Mouse (Mus musculus): ENCODE data around the gene Gnao1. TPM values are rescaled to one million over a fixed set of nuclear protein-coding genes. Genes with fewer than 3 reads are reported as not detected.

Gnao1 gene
- polyA plus RNA-seq, 1 experiment from 2014 or later: 2.8 TPM

DNA sequence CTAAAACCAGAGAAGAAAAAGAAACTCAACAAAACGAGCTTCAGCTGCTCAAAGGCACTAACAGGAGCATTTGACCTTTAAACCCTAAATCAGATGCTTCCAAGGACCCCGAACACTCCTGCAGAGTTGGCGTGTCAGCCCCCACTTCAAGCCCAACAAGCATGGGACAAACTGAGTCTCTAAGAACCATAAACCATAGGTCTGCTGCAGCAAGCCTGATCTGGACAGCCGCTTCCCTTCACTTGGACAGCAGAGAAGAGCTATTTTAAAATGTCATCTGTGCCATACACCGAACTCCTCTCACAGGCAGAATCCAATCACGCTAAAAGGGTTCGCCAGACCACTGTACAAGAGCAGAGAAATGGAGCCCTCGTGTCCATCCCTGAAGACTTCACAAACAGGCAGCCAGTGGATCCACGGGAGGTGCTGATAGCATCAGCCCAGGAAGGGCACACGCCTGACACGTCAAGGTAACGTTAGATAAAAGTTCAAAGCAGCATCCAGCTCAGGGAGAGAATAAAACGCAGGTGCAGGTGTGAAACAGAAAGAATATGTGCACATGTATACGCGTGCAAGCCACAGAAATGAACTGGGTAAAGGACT, 199.6 kb downstream of the Gnao1 start:
- no peak overlapping the region for H3K4me3 ChIP-seq (ENCODE audit: low read length)
- no peak for ATAC-seq (ENCODE audit: low FRiP score, low TSS enrichment)
- no peaks in the 10 kb centered on the region for H3K9me3 ChIP-seq (ENCODE audit: low read length)
- H3K27me3 ChIP-seq (ENCODE audit: insufficient read depth, low read length): no peaks in the 10 kb centered on the region
- H3K4me2 ChIP-seq (replicated peaks; ENCODE audit: low read depth, low read length): no peak overlapping the region
- H3K27ac ChIP-seq (ENCODE audit: low read length): no peak overlapping the region
- WGBS: 48% methylated on average over 15 of the region's 15 CpGs
- H3K4me1 ChIP-seq (ENCODE audit: insufficient read depth, low read length): peaks cover 31% of the 10 kb centered on the region
- H3K9ac ChIP-seq (replicated peaks; ENCODE audit: low read length): no peak overlapping the region
- 0 out of 2 replicates have a peak, but pooled peaks cover 6% of the 10 kb centered on the region for H3K36me3 ChIP-seq (ENCODE audit: insufficient read depth, low read length)

GRCm38 (mm10) chr8:94010101-94010705, 200.4 kb downstream of the Gnao1 start:
- no peaks in the 10 kb centered on the region for H3K27me3 ChIP-seq (ENCODE audit: insufficient read depth, low read length)
- H3K27ac ChIP-seq (ENCODE audit: low read length): no peak overlapping the region
- no peaks in the 10 kb centered on the region for H3K9me3 ChIP-seq (ENCODE audit: low read length)
- ATAC-seq (ENCODE audit: low FRiP score, low TSS enrichment): no peak
- H3K4me2 ChIP-seq (replicated peaks; ENCODE audit: low read depth, low read length): no peak overlapping the region; the same call in 1 of the 2 replicates
- 70% methylated on average over 2 of the region's 2 CpGs for WGBS
- H3K4me3 ChIP-seq (ENCODE audit: low read length): no peak overlapping the region
- 0 out of 2 replicates have a peak, but pooled peaks cover 2% of the 10 kb centered on the region for H3K36me3 ChIP-seq (ENCODE audit: insufficient read depth, low read length)
- peaks cover 31% of the 10 kb centered on the region for H3K4me1 ChIP-seq (ENCODE audit: insufficient read depth, low read length)
- no peak overlapping the region for H3K9ac ChIP-seq (replicated peaks; ENCODE audit: low read length)

DNA sequence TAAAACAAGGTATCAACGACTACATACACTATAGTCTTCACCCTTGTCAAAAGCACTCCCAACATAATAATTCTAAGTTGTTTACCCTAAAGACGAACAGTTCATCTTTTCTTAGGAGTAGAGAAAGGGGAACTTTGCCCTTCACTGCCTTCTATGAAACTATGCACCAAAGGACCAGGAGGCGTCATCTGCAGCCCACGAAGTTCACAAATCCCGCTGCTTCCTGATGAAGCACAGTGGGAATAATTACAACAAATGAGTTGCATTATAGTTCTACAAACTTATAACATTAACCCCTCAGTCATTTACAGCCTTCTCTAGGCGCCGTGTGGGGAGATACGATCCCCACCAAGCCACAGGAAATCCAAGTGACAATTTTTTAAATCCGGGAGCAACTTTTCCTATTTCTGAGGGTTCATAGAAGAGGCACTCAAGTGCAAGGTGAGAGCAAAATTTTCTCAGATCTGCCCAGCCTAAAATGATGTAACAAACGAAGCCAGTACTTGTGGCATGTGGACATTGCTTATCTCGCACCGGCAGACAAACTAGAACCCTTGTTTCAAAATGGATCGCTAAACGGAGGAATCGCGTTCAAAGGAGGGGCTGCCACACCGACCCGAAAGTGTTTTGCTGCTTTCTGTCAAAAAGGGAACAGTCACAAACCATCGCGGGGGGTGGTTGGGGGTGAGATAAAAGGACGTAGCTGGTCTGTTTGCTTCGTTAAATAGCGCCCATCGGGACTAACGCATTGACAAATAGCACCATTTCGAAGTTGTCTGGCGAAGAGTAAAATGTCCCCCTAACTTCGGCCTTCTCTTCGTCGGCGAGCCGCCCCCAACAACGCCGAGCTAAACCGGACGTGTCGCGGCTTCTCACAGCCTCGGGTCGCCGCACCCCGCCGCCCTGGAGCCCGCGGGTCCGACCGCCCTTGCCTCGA, 201.6 kb downstream of the Gnao1 start:
- 0 out of 2 replicates have a peak, but pooled peaks cover 2% of the 10 kb centered on the region for H3K36me3 ChIP-seq (ENCODE audit: insufficient read depth, low read length)
- WGBS: 3% methylated on average over 48 of the region's 48 CpGs
- peak overlapping the region; percentile 96 for H3K4me3 ChIP-seq (ENCODE audit: low read length)
- peaks cover 31% of the 10 kb centered on the region for H3K4me1 ChIP-seq (ENCODE audit: insufficient read depth, low read length)
- H3K4me2 ChIP-seq (replicated peaks; ENCODE audit: low read depth, low read length): peak overlapping the region; percentile 94
- no peak; the same call in 1 of the 2 replicates for ATAC-seq (ENCODE audit: low FRiP score, low TSS enrichment)
- peak overlapping the region; percentile 91 for H3K27ac ChIP-seq (ENCODE audit: low read length)
- no peaks in the 10 kb centered on the region for H3K9me3 ChIP-seq (ENCODE audit: low read length)
- peak overlapping the region; percentile 96 for H3K9ac ChIP-seq (replicated peaks; ENCODE audit: low read length)
- H3K27me3 ChIP-seq (ENCODE audit: insufficient read depth, low read length): no peaks in the 10 kb centered on the region

GRCm38 (mm10) chr8:94012013-94012951, 202.5 kb downstream of the Gnao1 start, which contains the start of gene Amfr:
Amfr (minus strand) TSS chr8:94012842.
- Histone ChIP-seq H3K27me3 (ENCODE audit: insufficient read depth, low read length) (no peaks in the 10 kb centered on the region), H3K27ac (ENCODE audit: low read length) (peak within 1 kb of the TSS; percentile 91), H3K36me3 (ENCODE audit: insufficient read depth, low read length) (no peaks in the 10 kb centered on the region), H3K9ac (replicated peaks; ENCODE audit: low read length) (peak within 1 kb of the TSS; percentile 96), H3K9me3 (ENCODE audit: low read length) (no peaks in the 10 kb centered on the region), H3K4me2 (replicated peaks; ENCODE audit: low read depth, low read length) (peak within 1 kb of the TSS; percentile 94), H3K4me1 (ENCODE audit: insufficient read depth, low read length) (peaks cover 31% of the 10 kb centered on the region), H3K4me3 (ENCODE audit: low read length) (peak within 1 kb of the TSS; percentile 96)
- peak; percentile 96 for ATAC-seq (ENCODE audit: low FRiP score, low TSS enrichment)
- under 1% methylated on average over 107 of the region's 130 CpGs for WGBS

- Histone ChIP-seq H3K9ac (replicated peaks; ENCODE audit: low read length) (peak overlapping the region; percentile 96), H3K27me3 (ENCODE audit: insufficient read depth, low read length) (no peaks in the 10 kb centered on the region), H3K4me2 (replicated peaks; ENCODE audit: low read depth, low read length) (peak overlapping the region; percentile 94), H3K36me3 (ENCODE audit: insufficient read depth, low read length) (peaks cover under 1% of the 10 kb centered on the region; the same call in 1 of the 2 replicates), H3K27ac (ENCODE audit: low read length) (peak overlapping the region; percentile 91), H3K9me3 (ENCODE audit: low read length) (no peaks in the 10 kb centered on the region), H3K4me3 (ENCODE audit: low read length) (peak overlapping the region; percentile 96), H3K4me1 (ENCODE audit: insufficient read depth, low read length) (peaks cover 31% of the 10 kb centered on the region)
- WGBS: 29% methylated on average over 7 of the region's 7 CpGs
- no peak for ATAC-seq (ENCODE audit: low FRiP score, low TSS enrichment)
These were observed 203.4 kb downstream of the Gnao1 start for GRCm38 (mm10) chr8:94013026-94013612.

Small RNAs within 50 kb of the gene (microRNA-seq; reads per million reads assigned to microRNA genes)
- not detected for gene Gm24159

Other genes starting within 250 kb of the Gnao1 start
- 37.5 and 45.5 TPM in 2 replicates for gene Amfr, start 202.9 kb downstream of the Gnao1 start, polyA plus RNA-seq (2015; fragmentation: Nextera tagmentation; extraction: Ambion mirVana)
- 112 and 115 TPM in 2 replicates for gene Nudt21, start 227.1 kb downstream of the Gnao1 start, polyA plus RNA-seq (2015; fragmentation: Nextera tagmentation; extraction: Ambion mirVana)
- gene Ogfod1, start 227.2 kb downstream of the Gnao1 start, polyA plus RNA-seq (2015; fragmentation: Nextera tagmentation; extraction: Ambion mirVana): 11.3 and 12.7 TPM in 2 replicates